Mouse (Mus musculus) embryo, embryonic 9.5 days (tissue): ENCODE measurements at regions not wholly inside any gene's neighbourhood (a gene's known extent, or its start where the extent isn't known, plus 50 kb on each side); places are given as distances from the start of the nearest gene placed in this dataset.
A peak's percentile ranks its signal among the peaks of the same experiment; 100 is the strongest.

Experiments
- DNase-seq: peaks from one replicate; pipeline ENCODE4 v3.0.0-alpha.2; 2017; ENCODE audit errors: extremely low spot score

GRCm38 (mm10) chr2:48536930-48537329 is 277.0 kb upstream of the Acvr2a start:
- no peak for DNase-seq

DNA sequence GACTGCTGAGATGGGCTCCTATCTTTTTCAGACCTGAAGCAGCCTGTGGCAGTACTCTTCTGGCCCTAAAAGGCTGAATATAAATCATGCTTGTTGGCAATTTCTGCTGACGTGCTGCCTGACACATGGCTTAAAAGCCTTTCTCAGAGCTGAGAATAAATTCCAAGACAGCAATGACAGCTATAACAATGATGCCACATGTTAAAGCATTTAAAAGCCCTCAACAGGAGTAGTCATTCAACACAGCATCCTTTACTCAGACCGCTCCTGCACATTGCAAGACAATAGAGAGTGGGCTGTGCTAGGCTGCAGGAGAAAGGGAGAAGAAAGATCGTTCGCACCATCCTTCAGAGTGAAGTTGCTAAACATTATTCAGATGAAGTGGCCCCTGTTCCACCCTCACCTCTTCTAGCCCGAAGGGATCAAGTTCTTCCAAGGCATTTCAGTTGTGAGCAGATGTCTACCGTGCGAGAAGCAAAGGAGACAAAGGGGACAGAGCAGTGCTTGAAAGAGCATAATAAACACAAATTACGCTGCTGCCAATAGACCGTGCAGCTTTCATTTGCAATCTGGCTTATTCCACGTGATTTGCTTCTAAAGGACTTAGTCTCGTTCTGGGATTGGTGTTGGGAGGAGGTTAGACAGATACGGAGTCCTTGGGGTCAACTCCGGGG is 275.1 kb upstream of the Acvr2a start:
- DNase-seq = peak; percentile 55

GRCm38 (mm10) chr2:48539465-48540055 is 274.3 kb upstream of the Acvr2a start:
- peak; percentile 9 for DNase-seq

DNA sequence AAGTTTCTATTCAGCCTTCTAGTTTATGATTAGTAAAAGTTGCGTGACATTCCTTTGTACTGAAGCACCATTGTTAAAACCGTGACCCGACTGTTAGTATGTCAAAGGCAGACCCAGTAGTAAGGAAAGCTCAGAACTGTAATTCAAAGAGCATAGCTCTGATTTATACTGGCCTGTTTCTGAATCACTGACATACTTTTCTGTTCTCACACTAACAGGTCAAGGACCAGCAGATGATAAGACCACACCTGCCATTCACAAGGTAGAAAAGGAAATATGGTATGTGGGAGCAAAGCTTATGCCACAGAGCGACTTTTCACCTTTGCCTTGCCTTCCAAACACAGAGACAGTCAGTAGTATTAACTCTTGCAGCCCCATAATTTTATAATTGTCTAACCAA is 269.5 kb upstream of the Acvr2a start:
- no peak for DNase-seq

- DNase-seq = no peak
Observed at GRCm38 (mm10) chr2:48545072-48545471, 268.8 kb upstream of the Acvr2a start.

- DNase-seq = no peak
Observed at GRCm38 (mm10) chr2:48545679-48546078, 268.2 kb upstream of the Acvr2a start.

GRCm38 (mm10) chr2:48546194-48546593 is 267.7 kb upstream of the Acvr2a start:
- no peak for DNase-seq

- no peak for DNase-seq
Observed at GRCm38 (mm10) chr2:48556600-48556999, 257.3 kb upstream of the Acvr2a start.

GRCm38 (mm10) chr2:48557123-48557522 is 256.8 kb upstream of the Acvr2a start:
- no peak for DNase-seq

DNA sequence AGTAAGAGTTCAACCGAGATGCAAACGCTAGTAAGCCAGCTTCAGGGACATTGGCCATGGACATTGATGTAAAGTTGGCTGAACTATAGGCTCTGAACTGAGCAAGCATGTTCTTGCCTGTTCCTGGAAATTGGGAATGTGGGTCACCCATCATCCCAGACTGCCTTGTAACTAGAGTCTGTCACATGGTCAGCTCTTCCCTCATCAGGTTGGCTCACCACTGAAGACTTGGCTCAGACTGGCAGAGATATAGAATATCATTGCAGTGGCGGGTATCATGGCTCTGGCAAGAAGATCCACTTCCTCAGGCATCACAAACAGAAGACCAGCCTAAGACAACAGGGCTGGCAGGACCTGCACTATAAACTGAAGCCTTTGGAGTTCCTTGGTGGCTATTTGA is 255.3 kb upstream of the Acvr2a start:
- no peak for DNase-seq

DNA sequence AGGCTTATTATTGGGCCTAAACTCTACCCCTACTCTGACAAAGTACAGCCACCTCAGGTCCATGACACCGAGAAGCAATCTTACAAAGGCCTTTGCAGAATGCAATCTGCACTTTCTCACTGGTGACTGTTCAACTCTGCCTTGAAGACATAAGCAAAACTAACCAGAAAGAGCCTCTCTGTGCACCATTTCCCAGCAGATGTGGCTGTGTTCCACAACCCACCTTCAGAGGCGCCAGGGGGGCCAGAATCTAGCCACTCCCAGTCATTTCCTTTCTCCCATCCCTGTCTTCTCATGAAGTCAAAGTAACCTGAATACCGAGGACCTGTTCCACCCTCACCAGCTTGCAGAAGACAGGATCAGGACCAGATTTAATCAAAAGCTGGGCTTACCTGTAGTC is 250.3 kb upstream of the Acvr2a start:
- DNase-seq = no peak

DNA sequence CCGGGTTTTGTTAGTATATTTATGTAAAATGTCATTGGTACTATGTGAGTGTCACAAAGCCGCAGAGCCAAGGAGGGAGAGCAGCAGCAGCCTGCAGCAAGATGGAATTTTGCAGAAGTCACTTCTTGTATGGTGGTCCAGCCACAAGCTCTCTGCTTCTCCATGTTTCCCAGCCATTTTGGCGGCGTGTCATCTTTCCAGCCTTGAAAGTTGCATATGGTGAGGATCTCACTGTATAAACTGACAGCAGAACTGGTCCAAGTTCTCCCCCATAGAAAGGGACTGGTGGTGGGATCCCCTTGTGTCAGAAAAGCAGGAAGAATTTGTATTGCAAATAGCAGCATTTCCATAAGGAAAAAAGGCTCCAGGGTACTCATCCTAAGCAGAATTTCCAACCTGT is 249.7 kb upstream of the Acvr2a start:
- DNase-seq = no peak

DNA sequence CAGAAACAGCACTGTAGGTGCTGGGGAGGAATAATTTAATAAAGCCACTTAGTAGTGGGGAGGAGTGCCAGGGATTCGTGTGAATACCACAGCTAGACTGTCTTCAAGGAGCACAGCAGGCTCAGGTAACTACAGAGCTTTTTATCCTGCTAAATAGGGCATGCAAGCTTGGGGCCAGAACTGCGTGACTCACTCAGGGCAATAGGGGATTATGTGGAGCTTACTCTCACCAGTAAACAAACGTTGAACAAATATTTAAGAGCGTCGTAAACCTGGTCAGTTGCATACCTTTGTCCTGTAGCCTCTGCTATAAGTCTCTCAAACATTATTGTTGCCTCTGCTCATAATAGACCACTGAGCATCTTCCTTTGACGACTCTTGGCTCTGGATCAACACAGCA is 246.0 kb upstream of the Acvr2a start:
- DNase-seq = no peak

GRCm38 (mm10) chr2:48586162-48586830 is 227.6 kb upstream of the Acvr2a start:
- DNase-seq = no peak

DNA sequence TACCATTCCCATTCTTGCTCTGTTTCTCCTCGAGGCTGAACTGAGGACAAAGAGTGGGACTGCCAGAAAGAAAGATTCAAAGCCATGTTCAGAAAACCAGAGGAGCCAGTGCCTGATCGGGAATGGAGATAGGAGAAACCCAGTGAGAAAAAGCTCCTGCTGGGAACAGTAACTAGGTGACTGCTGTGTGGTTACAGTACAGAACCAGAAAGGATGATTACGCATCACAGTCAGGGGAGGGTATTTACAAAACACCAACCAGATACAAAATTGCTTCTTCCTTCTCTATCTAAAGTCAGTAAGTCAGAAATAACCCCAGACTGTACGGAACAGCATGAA is 227.1 kb upstream of the Acvr2a start:
- DNase-seq = no peak

DNA sequence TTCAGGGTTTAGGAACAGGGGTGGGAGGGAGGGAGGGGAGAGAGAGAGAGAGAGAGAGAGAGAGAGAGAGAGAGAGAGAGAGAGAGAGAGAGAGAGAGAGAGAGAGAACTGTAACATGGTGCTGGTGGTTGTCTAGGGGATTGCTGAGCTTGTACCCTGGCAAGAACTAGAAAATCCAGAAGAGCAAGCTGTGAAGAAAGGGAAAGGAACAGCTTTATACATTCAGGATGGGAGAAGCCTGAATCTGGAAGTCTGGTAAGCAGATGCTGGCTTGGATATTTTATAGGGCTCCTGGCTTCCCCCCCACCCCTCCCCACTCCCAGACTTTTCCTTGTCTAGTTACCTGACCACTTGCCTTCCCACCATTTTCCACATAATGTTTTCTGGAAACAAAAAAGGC is 224.2 kb upstream of the Acvr2a start:
- DNase-seq = no peak

- DNase-seq = peak; percentile 28
Observed at GRCm38 (mm10) chr2:48597793-48598583, 215.9 kb upstream of the Acvr2a start.

GRCm38 (mm10) chr2:48599367-48599766 is 214.5 kb upstream of the Acvr2a start:
- DNase-seq = no peak

DNA sequence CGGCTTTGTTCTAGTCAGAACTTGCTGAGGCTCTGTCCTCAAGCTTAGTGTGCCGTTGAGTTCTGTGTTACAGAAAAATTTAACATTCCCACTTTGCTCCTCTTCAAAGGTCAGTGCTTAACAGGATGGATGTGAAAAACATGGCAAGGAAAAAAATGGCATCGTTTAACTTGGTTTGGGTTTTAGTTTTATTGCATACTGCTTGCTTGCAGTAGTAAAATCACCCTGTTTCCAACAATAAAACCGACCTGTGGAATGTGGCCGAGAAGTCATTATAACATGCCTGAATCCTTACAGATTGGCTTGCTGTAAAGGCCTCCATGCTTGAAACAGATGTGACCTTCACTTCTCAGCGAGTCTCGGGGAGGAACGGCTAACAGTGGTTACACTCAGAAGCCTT is 212.1 kb upstream of the Acvr2a start:
- DNase-seq = no peak

GRCm38 (mm10) chr2:48609466-48609865 is 204.4 kb upstream of the Acvr2a start:
- no peak for DNase-seq

- DNase-seq = no peak
Observed at GRCm38 (mm10) chr2:48612251-48612650, 201.7 kb upstream of the Acvr2a start.

GRCm38 (mm10) chr2:48617141-48617699 is 196.7 kb upstream of the Acvr2a start:
- no peak for DNase-seq
